Mouse (Mus musculus): Measurements from ENCODE around the gene Serpinh1. TPM values are rescaled to one million over a fixed set of nuclear protein-coding genes. Genes with fewer than 3 reads are reported as not detected.
"Not testable (repeated sequence)": the region's sequence is repeated elsewhere in the genome, so short reads cannot be mapped to it uniquely, and the experiment has no call there.

Serpinh1 gene
- polyA plus RNA-seq, 1 experiment from 2014 or later = 29.6 TPM

GRCm38 (mm10) chr7:99380491-99381213 is 27.6 kb upstream of the Serpinh1 start:
- peak overlapping the region; percentile 53 for H3K4me3 ChIP-seq (ENCODE audit: low read depth, low read length)
- peak overlapping the region; percentile 7; the same call in 1 of the 2 replicates for H3K9ac ChIP-seq (replicated peaks)
- peak; percentile 26 for DNase-seq
- H3K36me3 ChIP-seq (replicated peaks; ENCODE audit: insufficient read depth, low read length) = no peaks in the 10 kb centered on the region
- H3K4me2 ChIP-seq (ENCODE audit: low read depth, low read length) = peak overlapping the region; percentile 90
- H3K9me3 ChIP-seq (ENCODE audit: low read length) = no peaks in the 10 kb centered on the region
- TF ChIP-seq CTCF (IDR thresholded peaks at IDR 0.05; ENCODE audit: low read depth) (peak; percentile 44), EP300 (IDR thresholded peaks at IDR 0.05; ENCODE audit: low read depth) (no peak)
- no peak overlapping the region for H3K27ac ChIP-seq (ENCODE audit: low read depth)
- 1% methylated on average over 24 of the region's 24 CpGs for WGBS (ENCODE audit: insufficient replicate concordance)
- H3K27me3 ChIP-seq (ENCODE audit: insufficient read depth, low read length) = peaks cover 18% of the 10 kb centered on the region
- H3K4me1 ChIP-seq (ENCODE audit: insufficient read depth) = peaks cover 14% of the 10 kb centered on the region
- peak; percentile 51 for ATAC-seq

GRCm38 (mm10) chr7:99378870-99379269 is 25.8 kb upstream of the Serpinh1 start:
- Histone ChIP-seq H3K4me2 (ENCODE audit: low read depth, low read length) (no peak overlapping the region), H3K4me3 (ENCODE audit: low read depth, low read length) (no peak overlapping the region), H3K27me3 (ENCODE audit: insufficient read depth, low read length) (peaks cover 18% of the 10 kb centered on the region), H3K4me1 (ENCODE audit: insufficient read depth) (peaks cover 14% of the 10 kb centered on the region), H3K27ac (ENCODE audit: low read depth) (no peak overlapping the region), H3K9me3 (ENCODE audit: low read length) (no peaks in the 10 kb centered on the region), H3K36me3 (replicated peaks; ENCODE audit: insufficient read depth, low read length) (no peaks in the 10 kb centered on the region), H3K9ac (replicated peaks) (no peak overlapping the region)
- no peak for TF ChIP-seq CTCF (IDR thresholded peaks at IDR 0.05; ENCODE audit: low read depth)
- no peak for TF ChIP-seq EP300 (IDR thresholded peaks at IDR 0.05; ENCODE audit: low read depth)
- no peak for DNase-seq
- WGBS (ENCODE audit: insufficient replicate concordance) = 68% methylated on average over 8 of the region's 8 CpGs
- no peak for ATAC-seq

- Histone ChIP-seq H3K9ac (replicated peaks) (no peak overlapping the region), H3K4me3 (ENCODE audit: low read depth, low read length) (no peak overlapping the region), H3K27ac (ENCODE audit: low read depth) (no peak overlapping the region), H3K4me1 (ENCODE audit: insufficient read depth) (peaks cover under 1% of the 10 kb centered on the region), H3K4me2 (ENCODE audit: low read depth, low read length) (no peak overlapping the region), H3K9me3 (ENCODE audit: low read length) (no peaks in the 10 kb centered on the region), H3K36me3 (replicated peaks; ENCODE audit: insufficient read depth, low read length) (no peaks in the 10 kb centered on the region), H3K27me3 (ENCODE audit: insufficient read depth, low read length) (no peaks in the 10 kb centered on the region; the same call in 1 of the 2 replicates)
- no peak for ATAC-seq
- 8% methylated on average over 4 of the region's 4 CpGs for WGBS (ENCODE audit: insufficient replicate concordance)
- DNase-seq = peak; percentile 82
- TF ChIP-seq EP300 (IDR thresholded peaks at IDR 0.05; ENCODE audit: low read depth) (no peak), CTCF (IDR thresholded peaks at IDR 0.05; ENCODE audit: low read depth) (peak; percentile 85)
Observed at GRCm38 (mm10) chr7:99375455-99375854, 22.4 kb upstream of the Serpinh1 start.

GRCm38 (mm10) chr7:99374325-99374724 is 21.3 kb upstream of the Serpinh1 start:
- not testable (repeated sequence) for H3K9ac ChIP-seq (replicated peaks); H3K27me3 ChIP-seq (ENCODE audit: insufficient read depth, low read length); H3K4me3 ChIP-seq (ENCODE audit: low read depth, low read length); H3K27ac ChIP-seq (ENCODE audit: low read depth); DNase-seq; ATAC-seq; H3K36me3 ChIP-seq (replicated peaks; ENCODE audit: insufficient read depth, low read length); H3K4me1 ChIP-seq (ENCODE audit: insufficient read depth); H3K4me2 ChIP-seq (ENCODE audit: low read depth, low read length); H3K9me3 ChIP-seq (ENCODE audit: low read length)
- WGBS (ENCODE audit: insufficient replicate concordance) = 53% methylated on average over 3 of the region's 3 CpGs
- peak; percentile 35 for TF ChIP-seq CTCF (IDR thresholded peaks at IDR 0.05; ENCODE audit: low read depth)

- Histone ChIP-seq H3K9ac (replicated peaks) (no peak overlapping the region), H3K4me3 (ENCODE audit: low read depth, low read length) (no peak overlapping the region), H3K9me3 (ENCODE audit: low read length) (no peaks in the 10 kb centered on the region), H3K4me2 (ENCODE audit: low read depth, low read length) (no peak overlapping the region), H3K27ac (ENCODE audit: low read depth) (no peak overlapping the region), H3K36me3 (replicated peaks; ENCODE audit: insufficient read depth, low read length) (no peaks in the 10 kb centered on the region), H3K4me1 (ENCODE audit: insufficient read depth) (no peaks in the 10 kb centered on the region), H3K27me3 (ENCODE audit: insufficient read depth, low read length) (no peaks in the 10 kb centered on the region)
- TF ChIP-seq CTCF (IDR thresholded peaks at IDR 0.05; ENCODE audit: low read depth) (no peak), EP300 (IDR thresholded peaks at IDR 0.05; ENCODE audit: low read depth) (no peak)
- ATAC-seq (no peak), DNase-seq (no peak)
- 48% methylated on average over 6 of the region's 6 CpGs for WGBS (ENCODE audit: insufficient replicate concordance)
Observed at GRCm38 (mm10) chr7:99366716-99367115, 13.7 kb upstream of the Serpinh1 start.

- Histone ChIP-seq H3K9me3 (ENCODE audit: low read length) (no peaks in the 10 kb centered on the region), H3K4me1 (ENCODE audit: insufficient read depth) (peaks cover 4% of the 10 kb centered on the region; the same call in 1 of the 2 replicates), H3K36me3 (replicated peaks; ENCODE audit: insufficient read depth, low read length) (no peaks in the 10 kb centered on the region), H3K4me3 (ENCODE audit: low read depth, low read length) (no peak overlapping the region), H3K27ac (ENCODE audit: low read depth) (no peak overlapping the region), H3K27me3 (ENCODE audit: insufficient read depth, low read length) (no peaks in the 10 kb centered on the region), H3K9ac (replicated peaks) (no peak overlapping the region), H3K4me2 (ENCODE audit: low read depth, low read length) (no peak overlapping the region)
- ATAC-seq (no peak), DNase-seq (peak; percentile 62)
- peak; percentile 91 for TF ChIP-seq CTCF (IDR thresholded peaks at IDR 0.05; ENCODE audit: low read depth)
- TF ChIP-seq EP300 (IDR thresholded peaks at IDR 0.05; ENCODE audit: low read depth) = no peak
- whole genome bisulfite sequencing (ENCODE audit: insufficient replicate concordance) = under 1% methylated on average over 5 of the region's 5 CpGs
Observed at GRCm38 (mm10) chr7:99365069-99365468, 12.0 kb upstream of the Serpinh1 start.
